Mouse (Mus musculus): ENCODE measurements around the gene Ugt1a10.

- TF ChIP-seq POLR2A (IDR thresholded peaks at IDR 0.05; ENCODE audit: borderline replicate concordance, insufficient read depth, low read length) (no peak), CTCF (IDR thresholded peaks at IDR 0.05; ENCODE audit: borderline replicate concordance, insufficient read depth, low read depth, low read length) (no peak)
Observed at GRCm38 (mm10) chr1:88260604-88261377, 205.6 kb downstream of the Ugt1a10 start.

Measured in cerebellum, adult 2 months (tissue).